Mouse (Mus musculus) intestine, embryonic 16.5 days (tissue): Measurements from ENCODE around the gene Btg1-ps1. TPM values are rescaled to one million over a fixed set of nuclear protein-coding genes. Genes with fewer than 3 reads are reported as not detected.
"Not testable (repeated sequence)": the region's sequence is repeated elsewhere in the genome, so short reads cannot be mapped to it uniquely, and the experiment has no call there.

Experiments
- ATAC-seq: fragments of 200-750 bp; cut with Nextera tagmentation; 2 replicates; pipeline ENCODE4 v1.8.0; 2017; ENCODE audit warnings: moderate TSS enrichment, moderate library complexity
- H3K27ac ChIP-seq: fragments of 300-500 bp; sonication (generic); 2 replicates; pipeline ENCODE4 v1.5.1; 2014; ENCODE audit warnings: mild to moderate bottlenecking, low read length
- H3K27me3 ChIP-seq: fragments of 300-500 bp; sonication (generic); replicated peaks from 2 replicates; pipeline ENCODE4 v1.6.1; 2014; ENCODE audit warnings: low read length, control low read depth, mixed read lengths; ENCODE audit not compliant: control insufficient read depth, insufficient read depth
- H3K36me3 ChIP-seq: fragments of 300-500 bp; sonication (generic); 2 replicates; pipeline ENCODE4 v1.6.1; 2014; ENCODE audit warnings: low read length, control low read depth; ENCODE audit not compliant: control insufficient read depth, insufficient read depth
- H3K4me1 ChIP-seq: fragments of 300-500 bp; sonication (generic); 2 replicates; pipeline ENCODE4 v1.6.1; 2014; ENCODE audit warnings: low read length, control low read depth, mixed read lengths; ENCODE audit not compliant: control insufficient read depth, insufficient read depth
- H3K4me2 ChIP-seq: fragments of 300-500 bp; sonication (generic); 2 replicates; pipeline ENCODE4 v1.6.1; 2014; ENCODE audit warnings: low read depth, low read length, control low read depth
- H3K4me3 ChIP-seq: fragments of 300-500 bp; sonication (generic); 2 replicates; pipeline ENCODE4 v1.5.1; 2014; ENCODE audit warnings: mild to moderate bottlenecking, low read length
- H3K9ac ChIP-seq: fragments of 300-500 bp; sonication (generic); 2 replicates; pipeline ENCODE4 v1.6.1; 2014; ENCODE audit warnings: low read depth, low read length
- H3K9me3 ChIP-seq: fragments of 300-500 bp; sonication (generic); 2 replicates; pipeline ENCODE4 v1.6.1; 2016; ENCODE audit warnings: low read length, control low read depth; ENCODE audit not compliant: control insufficient read depth
- WGBS: fragments of 180-500 bp; shearing (Covaris S2); extraction: QIAGEN DNeasy Blood & Tissue Kit; methylation state at CpG from one replicate; pipeline ENCODE4 v1.1.7; 2014; 5-methylcytosine and 5-hydroxymethylcytosine counted together
- polyA plus RNA-seq: library from polyadenylated mRNA; unstranded; fragments of >200 nt; fragmentation: Nextera tagmentation; extraction: Ambion mirVana; gene quantifications from 2 replicates; pipeline ENCODE4 v1.2.1, GENCODE M21; 2015

The Btg1-ps1 gene
- not detected in 2 replicates for polyA plus RNA-seq

- not testable (repeated sequence) for H3K36me3 ChIP-seq, H3K4me1 ChIP-seq, H3K27ac ChIP-seq, ATAC-seq, H3K9ac ChIP-seq, H3K27me3 ChIP-seq, H3K4me2 ChIP-seq, H3K9me3 ChIP-seq, H3K4me3 ChIP-seq
Measured at GRCm38 (mm10) chrX:38018597-38018996, at the start of gene Btg1-ps1. TSS of gene Btg1-ps1 (minus strand) at chrX:38018815.

GRCm38 (mm10) chrX:38066175-38066574, 47.6 kb upstream of the Btg1-ps1 start, which contains the start of gene Rhox10:
TSS of gene Rhox10 (plus strand) at chrX:38066475.
- Histone ChIP-seq H3K27ac (no peak within 1 kb of the TSS), H3K4me1 (no peaks in the 10 kb centered on the region), H3K36me3 (no peaks in the 10 kb centered on the region), H3K9me3 (no peaks in the 10 kb centered on the region), H3K4me3 (no peak within 1 kb of the TSS), H3K4me2 (no peak within 1 kb of the TSS), H3K27me3 (no peaks in the 10 kb centered on the region), H3K9ac (no peak within 1 kb of the TSS)
- WGBS: 89% methylated on average over 11 of the region's 11 CpGs
- no peak for ATAC-seq

- no peak overlapping the region for H3K4me3 ChIP-seq
- WGBS: 0% methylated on average over 1 of the region's 1 CpGs
- no peaks in the 10 kb centered on the region for H3K27me3 ChIP-seq
- no peaks in the 10 kb centered on the region for H3K9me3 ChIP-seq
- no peak for ATAC-seq
- H3K4me2 ChIP-seq: no peak overlapping the region
- no peaks in the 10 kb centered on the region for H3K4me1 ChIP-seq
- no peak overlapping the region for H3K9ac ChIP-seq
- no peak overlapping the region for H3K27ac ChIP-seq
- H3K36me3 ChIP-seq: no peaks in the 10 kb centered on the region
Measured at GRCm38 (mm10) chrX:38061544-38061943, 42.9 kb upstream of the Btg1-ps1 start.

- H3K4me2 ChIP-seq: not testable (repeated sequence)
Measured at GRCm38 (mm10) chrX:38043014-38043413, 24.4 kb upstream of the Btg1-ps1 start, which contains the start of gene Btg1-ps2. TSS of gene Btg1-ps2 (minus strand) at chrX:38043114.

DNA sequence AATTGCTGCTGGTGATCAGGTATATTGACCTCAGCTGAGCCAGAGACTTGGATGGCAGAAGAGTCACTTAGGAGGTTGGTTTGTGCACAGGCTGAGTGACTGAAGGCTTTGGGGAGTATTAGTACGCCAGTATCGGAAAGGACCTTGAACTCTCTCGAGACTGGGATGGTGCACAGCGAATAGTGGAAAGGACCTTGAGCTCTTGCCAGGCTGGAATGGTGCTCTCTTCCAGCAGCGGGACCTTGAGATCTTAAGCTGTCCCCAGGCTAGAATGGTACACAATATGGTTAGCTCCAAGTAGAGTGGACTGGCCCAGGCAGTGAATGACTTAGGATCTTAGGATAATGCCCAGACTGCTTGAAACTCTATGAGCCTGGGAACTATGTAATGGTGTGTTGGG, 21.1 kb upstream of the Btg1-ps1 start:
- Histone ChIP-seq H3K4me3 (no peak overlapping the region), H3K9ac (no peak overlapping the region), H3K27me3 (no peaks in the 10 kb centered on the region), H3K4me2 (no peak overlapping the region), H3K36me3 (no peaks in the 10 kb centered on the region), H3K4me1 (no peaks in the 10 kb centered on the region), H3K27ac (no peak overlapping the region), H3K9me3 (no peaks in the 10 kb centered on the region)
- ATAC-seq: no peak
- 94% methylated on average over 5 of the region's 5 CpGs for WGBS

More at GRCm38 (mm10) chrX:38043014-38043413, 24.4 kb upstream of the Btg1-ps1 start, which contains the start of gene Btg1-ps2:
- H3K27me3 ChIP-seq, H3K27ac ChIP-seq, H3K36me3 ChIP-seq, H3K9ac ChIP-seq, ATAC-seq, H3K9me3 ChIP-seq, H3K4me3 ChIP-seq, H3K4me1 ChIP-seq: not testable (repeated sequence)

- H3K36me3 ChIP-seq: no peaks in the 10 kb centered on the region
- no peaks in the 10 kb centered on the region for H3K9me3 ChIP-seq
- H3K27ac ChIP-seq: no peak overlapping the region
- 57% methylated on average over 2 of the region's 2 CpGs for WGBS
- H3K4me1 ChIP-seq: no peaks in the 10 kb centered on the region
- H3K9ac ChIP-seq: no peak overlapping the region
- no peaks in the 10 kb centered on the region for H3K27me3 ChIP-seq
- no peak for ATAC-seq
- H3K4me2 ChIP-seq: no peak overlapping the region
- no peak overlapping the region for H3K4me3 ChIP-seq
Measured at GRCm38 (mm10) chrX:38033841-38034240, 15.2 kb upstream of the Btg1-ps1 start.

- WGBS: 66% methylated on average over 2 of the region's 2 CpGs
- Histone ChIP-seq H3K4me2 (no peak overlapping the region), H3K9me3 (no peaks in the 10 kb centered on the region)
Measured at GRCm38 (mm10) chrX:38008756-38009155, 9.9 kb downstream of the Btg1-ps1 start.

More at GRCm38 (mm10) chrX:38008756-38009155, 9.9 kb downstream of the Btg1-ps1 start:
- no peak overlapping the region for H3K4me3 ChIP-seq
- no peak overlapping the region for H3K27ac ChIP-seq
- H3K27me3 ChIP-seq: no peaks in the 10 kb centered on the region
- H3K36me3 ChIP-seq: no peaks in the 10 kb centered on the region
- H3K9ac ChIP-seq: no peak overlapping the region
- no peaks in the 10 kb centered on the region for H3K4me1 ChIP-seq
- ATAC-seq: no peak

Other genes with a start within 250 kb of the Btg1-ps1 start
- 2.2 and 3.3 TPM in 2 replicates for gene Rhox5, start 214.0 kb downstream of the Btg1-ps1 start, polyA plus RNA-seq
- not detected in 2 replicates for gene Rhox6, start 191.9 kb downstream of the Btg1-ps1 start, polyA plus RNA-seq
- gene Rhox7a, start 187.1 kb downstream of the Btg1-ps1 start, polyA plus RNA-seq: not detected in 2 replicates
- not detected in 2 replicates for gene Rhox8, start 139.9 kb downstream of the Btg1-ps1 start, polyA plus RNA-seq
- not detected in 2 replicates for gene Rhox7b, start 121.6 kb downstream of the Btg1-ps1 start, polyA plus RNA-seq
- gene Rhox9, start 117.0 kb downstream of the Btg1-ps1 start, polyA plus RNA-seq: not detected in 2 replicates
- gene Btg1-ps2, start 24.3 kb upstream of the Btg1-ps1 start, polyA plus RNA-seq: not detected in 2 replicates
- not detected in 2 replicates for gene Rhox10, start 47.7 kb upstream of the Btg1-ps1 start, polyA plus RNA-seq
- gene Rhox11, start 66.3 kb upstream of the Btg1-ps1 start, polyA plus RNA-seq: not detected in 2 replicates
- not detected in 2 replicates for gene Rhox12, start 92.1 kb upstream of the Btg1-ps1 start, polyA plus RNA-seq
- gene Rhox13, start 102.4 kb upstream of the Btg1-ps1 start, polyA plus RNA-seq: not detected in 2 replicates
- 2.7 and 3.1 TPM in 2 replicates for gene Zbtb33, start 171.0 kb upstream of the Btg1-ps1 start, polyA plus RNA-seq
- gene Tmem255a, start 233.6 kb upstream of the Btg1-ps1 start, polyA plus RNA-seq: 27.1 and 27.9 TPM in 2 replicates